Mouse (Mus musculus): ENCODE results near the gene Tspo2. TPM values are rescaled to one million over a fixed set of nuclear protein-coding genes. Genes with fewer than 3 reads are reported as not detected.

The Tspo2 gene
- total RNA-seq, 2 experiments from 2014 or later: 1.0 TPM; not detected in 1

- intact Hi-C loops (cut with DNase I): no loop called here
- no peak for DNase-seq
Observed at GRCm38 (mm10) chr17:48451753-48452444, 577 bp upstream of the Tspo2 start.

DNA sequence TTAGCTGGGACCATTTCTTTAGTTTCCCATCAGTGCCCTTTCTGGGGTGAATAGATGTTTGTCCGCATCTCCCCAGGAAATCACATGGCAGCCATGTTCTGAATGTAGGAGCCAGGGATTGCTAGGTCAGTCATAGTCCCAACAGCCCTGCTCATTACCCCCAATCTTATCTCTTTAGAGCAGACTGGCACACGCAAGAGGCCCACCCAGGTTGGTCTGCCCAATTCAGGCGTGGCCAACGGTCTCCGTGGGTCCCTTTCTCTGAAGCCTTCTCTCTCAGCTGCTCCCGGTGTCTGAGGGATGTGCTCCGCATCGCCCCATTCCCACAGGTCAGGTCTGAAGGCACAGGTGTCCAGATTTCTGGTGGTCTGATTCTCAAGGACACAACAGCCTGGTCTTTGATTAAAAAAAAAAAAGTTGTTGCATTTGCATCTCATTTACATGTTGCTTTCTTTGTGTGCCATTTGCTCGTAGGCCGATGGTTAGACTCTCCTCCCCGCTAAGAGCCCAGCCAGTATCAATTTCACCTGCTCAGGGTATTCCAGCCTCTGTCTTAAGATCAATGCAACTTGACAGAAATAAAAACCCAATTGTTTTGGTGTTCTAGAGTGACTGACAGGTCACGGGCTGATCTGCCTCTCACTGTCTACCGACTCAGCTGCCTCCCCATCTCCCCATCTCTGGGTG, 513 bp downstream of the Tspo2 start:
- no peak for DNase-seq
- intact Hi-C loops (cut with DNase I): no loop called here

- intact Hi-C loops (cut with DNase I): no loop called here
- DNase-seq: no peak
Observed at GRCm38 (mm10) chr17:48447675-48448074, 3.6 kb downstream of the Tspo2 start.

- intact Hi-C loops (cut with DNase I): no loop called here
- DNase-seq: no peak
Observed at GRCm38 (mm10) chr17:48443542-48444145, 7.7 kb downstream of the Tspo2 start.

- intact Hi-C loops (cut with DNase I): no loop called here
- no peak for DNase-seq
Observed at GRCm38 (mm10) chr17:48442745-48443457, 8.4 kb downstream of the Tspo2 start.

GRCm38 (mm10) chr17:48437421-48437911, 13.9 kb downstream of the Tspo2 start:
- intact Hi-C loops (cut with DNase I): no loop called here
- DNase-seq: peak; percentile 66 to 72

DNA sequence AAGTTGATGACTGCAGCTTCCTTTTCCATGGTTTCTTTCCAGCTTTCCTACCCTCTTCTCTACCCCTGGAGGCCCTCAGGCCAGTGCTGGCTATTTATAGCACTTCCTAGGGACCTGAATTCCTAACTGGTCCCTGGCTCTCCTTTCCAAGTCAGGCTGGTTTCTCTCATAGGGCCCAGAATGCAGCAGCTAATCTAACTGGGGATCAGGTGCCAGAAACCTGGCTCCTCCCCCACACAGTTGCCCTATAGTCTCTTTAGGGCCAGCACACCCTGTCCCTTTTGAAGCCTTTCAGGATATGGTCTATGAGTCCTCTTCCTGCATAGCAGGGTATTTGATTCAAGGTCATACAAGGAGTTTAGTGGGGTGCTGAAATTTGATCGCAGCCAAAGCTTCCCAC, 14.8 kb downstream of the Tspo2 start:
- DNase-seq: peak; percentile 72 to 79
- intact Hi-C loops (cut with DNase I): no loop called here

DNA sequence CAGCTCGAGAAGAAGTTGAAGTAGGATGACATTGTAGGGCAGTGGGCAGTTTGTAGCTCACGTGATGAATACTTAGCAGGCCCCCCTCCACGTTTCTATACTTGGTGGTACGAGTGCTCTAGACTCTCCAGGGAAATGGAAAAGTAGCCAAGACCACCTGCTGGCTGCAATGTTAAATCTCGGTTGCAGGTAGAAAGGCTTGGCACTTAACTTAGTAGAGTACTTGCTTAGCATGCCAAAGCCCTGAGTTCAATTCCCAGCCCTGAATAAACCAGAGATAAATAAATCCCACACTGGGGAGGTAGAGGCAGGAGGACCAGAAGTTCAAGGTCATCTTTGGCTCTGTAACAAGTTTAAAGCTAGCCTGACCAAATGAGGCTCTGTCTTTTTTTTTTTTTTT, 16.8 kb downstream of the Tspo2 start:
- intact Hi-C loops (cut with DNase I): no loop called here
- DNase-seq: no peak

DNA sequence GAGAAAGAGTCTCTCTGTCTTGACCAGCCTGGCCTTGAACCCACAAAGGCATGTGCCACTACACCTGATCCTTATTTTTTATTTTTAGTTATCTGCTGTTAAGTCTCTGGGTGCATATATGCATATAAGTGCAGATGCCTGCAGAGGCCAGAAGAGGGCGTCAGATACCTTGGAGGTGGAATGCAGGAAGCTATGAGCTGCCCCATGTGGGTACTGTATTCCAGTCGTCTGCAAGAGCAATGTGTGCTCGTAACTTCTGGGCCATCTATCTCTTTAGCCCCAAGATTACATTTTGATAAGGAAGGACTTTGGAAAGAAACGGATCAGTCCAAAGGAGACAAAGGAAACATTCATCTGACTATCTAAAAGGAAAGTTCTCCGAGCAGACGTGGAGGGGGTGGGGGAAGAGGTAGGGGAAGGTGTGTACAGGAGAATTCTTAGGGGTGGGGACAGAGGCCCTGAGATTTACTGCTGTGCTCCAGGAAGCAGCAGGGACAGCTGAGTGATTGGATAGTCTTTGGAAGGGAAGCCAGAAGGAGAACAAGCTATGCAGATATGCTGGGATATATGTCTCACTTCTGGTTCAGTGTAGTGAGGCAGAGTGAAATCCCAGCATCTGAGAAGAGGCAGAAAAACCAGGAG, 17.5 kb downstream of the Tspo2 start:
- no peak for DNase-seq
- intact Hi-C loops (cut with DNase I): no loop called here

DNA sequence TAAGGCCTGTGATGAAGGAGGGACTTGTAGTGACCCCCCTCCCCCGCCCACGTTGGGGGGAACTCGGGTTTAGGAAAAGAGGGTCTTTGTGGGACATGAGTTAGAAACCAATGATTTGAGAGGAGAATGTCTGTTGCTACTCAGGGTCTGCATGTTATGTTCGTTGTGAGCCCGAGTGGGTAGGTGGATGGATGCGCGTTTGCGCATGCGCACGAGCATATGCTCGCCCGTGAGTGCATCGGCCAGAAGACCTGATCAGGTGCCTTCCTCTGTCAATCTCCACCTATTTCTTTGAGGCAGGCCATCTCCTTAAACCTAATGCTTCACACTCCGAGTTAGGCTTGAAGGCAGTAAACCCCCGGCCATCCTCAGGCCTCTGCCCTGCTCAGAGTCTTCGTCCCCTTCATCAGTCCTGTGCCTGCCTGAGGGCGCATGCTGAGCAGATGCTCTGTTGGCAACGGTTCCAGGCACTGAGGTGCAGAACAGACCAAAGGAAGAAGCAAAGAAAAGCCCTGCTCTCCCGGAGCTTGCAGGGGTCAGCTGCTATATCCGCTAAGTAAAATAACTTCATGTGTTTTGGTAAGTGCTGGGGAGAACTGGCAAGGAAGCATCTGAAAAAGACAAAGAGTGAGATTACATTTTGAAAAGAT, 18.2 kb downstream of the Tspo2 start:
- no peak for DNase-seq
- intact Hi-C loops (cut with DNase I): no loop called here

DNA sequence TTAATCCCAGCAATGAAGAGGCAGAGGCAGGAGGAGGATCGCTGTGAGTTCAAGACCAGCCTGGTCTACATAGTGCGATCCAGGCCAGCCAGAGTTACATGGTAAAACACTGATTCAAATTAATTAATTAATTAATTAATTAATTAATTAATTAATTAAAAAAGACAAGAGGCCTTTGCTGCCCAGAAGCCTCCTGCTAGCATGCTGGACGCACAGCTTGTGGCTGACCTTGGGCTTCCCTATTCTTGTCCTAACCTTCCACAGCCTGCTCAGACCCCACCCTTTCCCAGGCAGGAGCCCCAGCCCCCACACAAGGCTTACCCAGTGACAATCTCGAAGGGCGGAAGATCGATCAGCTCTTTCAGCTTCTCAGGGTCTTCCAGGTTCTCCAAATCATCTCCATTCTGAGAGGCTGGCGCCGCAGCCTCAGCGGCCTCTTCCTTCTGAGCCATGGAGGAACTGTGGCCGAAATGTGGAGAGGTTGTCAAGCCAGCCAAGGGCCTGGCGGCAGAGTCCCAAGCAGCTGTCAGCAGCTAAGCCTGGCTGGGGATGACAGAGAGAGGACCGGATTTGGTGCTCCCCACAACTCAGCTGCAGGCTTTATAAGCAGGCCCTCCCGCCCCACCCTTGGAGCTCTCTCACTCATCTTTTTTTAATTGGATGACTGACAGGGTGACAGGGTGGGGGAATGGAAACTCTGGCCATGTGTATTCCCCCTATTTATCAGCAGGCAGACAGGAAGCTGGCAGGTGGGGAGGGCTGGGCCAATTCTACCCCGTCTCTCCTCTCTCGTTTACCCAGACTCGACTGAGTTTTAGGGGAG, 19.0 kb downstream of the Tspo2 start, which contains the start of gene Apobec2:
Gene Apobec2, minus strand, starts transcription at position 773 of the 823 bp plus-strand sequence.
- intact Hi-C loops (cut with DNase I): no loop called here

DNA sequence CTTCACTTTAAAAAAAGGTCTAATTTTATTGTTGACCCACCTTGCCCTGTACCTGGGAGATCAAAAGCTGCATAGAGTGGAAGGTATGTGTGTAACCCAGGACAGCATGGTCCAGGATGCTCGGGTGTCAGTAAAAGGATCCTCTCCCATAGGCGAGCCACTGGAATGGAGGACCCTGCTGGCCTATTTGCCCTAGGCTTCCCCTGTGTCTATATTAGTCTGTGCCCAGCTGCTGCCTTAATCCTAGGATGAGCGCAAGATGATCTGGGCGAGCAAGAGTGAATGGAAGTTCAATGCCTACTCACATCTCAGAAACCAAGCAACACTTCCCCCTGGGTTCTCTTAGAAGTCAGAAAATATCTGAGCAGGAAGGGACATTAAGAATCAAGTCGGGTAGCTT, 20.3 kb downstream of the Tspo2 start:
- intact Hi-C loops (cut with DNase I): no loop called here
- peak in 1 of 2 experiments; percentile 12 for DNase-seq

More for the DNA sequence above, 19.0 kb downstream of the Tspo2 start, which contains the start of gene Apobec2:
- peak; percentile 88 for DNase-seq

DNA sequence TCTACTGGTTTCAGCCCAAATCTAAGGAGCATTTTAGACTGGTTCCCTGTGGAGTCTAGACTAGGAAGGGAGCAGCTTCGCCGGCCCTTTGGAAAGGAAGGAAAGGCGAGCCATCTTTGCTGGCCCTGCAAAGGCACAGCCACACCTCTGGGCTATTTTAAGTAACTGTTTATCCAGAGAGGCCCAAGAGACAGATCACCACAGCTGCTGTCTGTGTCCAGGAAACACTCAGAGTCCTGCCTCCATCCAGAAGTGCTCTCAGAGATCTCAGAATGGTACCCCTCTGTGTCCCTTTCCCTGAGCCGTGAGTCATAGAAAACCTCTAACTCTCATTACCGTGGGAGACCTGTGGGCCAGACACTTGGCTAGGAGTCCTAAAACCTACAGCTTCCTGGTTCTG, 20.9 kb downstream of the Tspo2 start:
- intact Hi-C loops (cut with DNase I): no loop called here
- peak; percentile 64 to 72 for DNase-seq

GRCm38 (mm10) chr17:48427852-48428530, 23.3 kb downstream of the Tspo2 start:
- no peak for DNase-seq
- intact Hi-C loops (cut with DNase I): no loop called here

DNA sequence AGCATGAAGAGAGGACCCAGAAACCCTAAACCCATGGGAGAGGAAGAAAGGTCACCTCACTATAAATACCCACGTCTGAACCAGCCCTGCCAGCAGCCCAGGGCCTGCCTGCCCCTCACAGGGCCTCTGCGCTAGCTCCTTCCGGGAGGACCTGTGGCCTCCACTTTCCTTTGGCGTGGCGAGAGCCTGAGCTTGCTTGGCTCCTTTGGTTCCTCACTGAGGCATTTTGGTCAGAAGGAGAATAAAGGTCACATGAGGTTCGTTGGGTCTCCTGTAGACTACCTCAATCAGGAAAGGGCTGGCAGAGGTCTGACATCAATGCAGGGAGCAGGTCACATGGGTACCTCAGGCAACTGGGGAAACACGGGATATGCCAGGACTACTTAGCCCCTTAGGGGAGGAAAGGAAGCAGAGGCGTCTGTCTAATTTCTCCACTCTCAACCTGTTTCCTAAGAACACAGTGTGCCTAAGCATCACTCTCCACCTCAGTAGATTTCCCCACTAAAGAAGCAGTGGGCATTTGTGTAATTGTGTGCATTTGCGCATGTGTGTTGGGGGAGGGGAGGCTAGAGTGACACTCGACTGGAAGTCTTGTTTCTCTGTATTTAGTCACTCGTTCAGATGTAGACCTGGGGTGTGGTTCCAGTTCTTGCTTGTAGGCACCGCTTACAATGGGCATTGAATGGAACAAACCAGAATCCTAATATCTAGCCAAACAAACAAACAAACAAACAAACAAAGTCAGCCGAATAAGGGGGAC, 24.2 kb downstream of the Tspo2 start:
- DNase-seq: peak; percentile 59 to 64
- intact Hi-C loops (cut with DNase I): no loop called here

DNA sequence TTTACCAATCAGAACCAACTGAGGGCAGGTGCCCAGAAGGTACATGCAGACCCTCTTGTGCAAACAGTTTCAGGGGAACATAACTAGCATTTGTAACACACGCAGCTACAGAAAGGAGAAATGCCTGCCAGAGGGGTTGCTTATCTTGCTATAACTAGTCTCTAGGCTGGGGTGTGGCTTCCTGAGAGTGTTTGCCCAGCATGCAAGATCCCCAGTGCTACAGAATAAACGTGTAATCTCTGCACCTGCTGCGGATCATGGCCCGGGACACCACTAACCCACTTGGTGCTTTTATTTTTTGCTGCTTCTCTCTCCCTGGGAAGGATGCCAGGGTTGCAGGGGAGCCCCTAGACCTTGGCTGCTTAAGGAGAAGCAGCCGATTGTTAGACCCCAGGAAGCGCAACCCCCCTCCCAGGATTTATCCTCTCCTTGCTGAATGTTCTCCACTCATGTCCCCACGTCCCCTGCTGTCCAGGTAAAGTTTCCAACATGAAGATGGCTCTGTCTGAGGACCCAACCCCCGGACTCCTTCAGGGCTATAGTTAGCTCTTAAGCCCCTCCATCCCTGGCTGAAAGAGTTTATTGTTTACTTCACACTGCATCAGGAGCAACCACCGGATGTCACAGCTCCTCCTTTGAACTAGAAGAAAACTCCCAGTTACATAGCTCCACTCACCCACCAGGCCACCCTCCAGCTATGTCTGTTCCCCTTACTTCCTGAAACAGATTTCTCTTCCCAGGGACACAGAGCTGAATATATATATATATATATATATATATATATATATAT, 25.3 kb downstream of the Tspo2 start:
- DNase-seq: peak; percentile 46 to 54

DNA sequence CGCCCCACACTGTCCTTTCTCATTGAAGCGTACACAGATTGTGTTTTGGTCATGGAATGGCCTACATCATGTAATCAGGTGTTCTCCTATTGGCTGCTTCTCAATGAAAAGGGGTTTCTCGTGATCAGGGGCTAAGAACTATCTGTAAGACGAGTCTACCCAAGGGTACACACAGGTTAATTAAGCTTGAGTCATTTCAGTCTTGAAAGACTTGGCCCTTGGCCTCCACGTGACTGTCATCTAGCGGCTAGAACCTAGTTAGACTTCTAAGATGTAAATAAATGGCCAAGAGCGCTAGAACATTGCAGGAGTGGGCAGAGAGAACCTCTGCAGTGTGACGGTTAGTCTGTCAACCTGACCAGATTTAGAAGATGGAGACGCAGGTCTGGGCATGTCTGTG, 27.1 kb downstream of the Tspo2 start:
- intact Hi-C loops (cut with DNase I): no loop called here
- no peak for DNase-seq

More for the DNA sequence above, 25.3 kb downstream of the Tspo2 start:
- intact Hi-C loops (cut with DNase I): no loop called here
